Mouse (Mus musculus) stomach, postnatal 0 days (tissue): ENCODE measurements around the gene 4930556J24Rik. TPM values are rescaled to one million over a fixed set of nuclear protein-coding genes. Genes with fewer than 3 reads are reported as not detected.

ENCODE experiments used
- ATAC-seq: fragments of 200-750 bp; cut with Nextera tagmentation; 2 replicates; pipeline ENCODE4 v1.8.0; 2017; ENCODE audit not compliant: low FRiP score, low TSS enrichment
- DNase-seq: peaks from one replicate; pipeline ENCODE4 v3.0.0-alpha.2; 2016; ENCODE audit warnings: low spot score
- H3K27ac ChIP-seq: fragments of 300-500 bp; sonication (generic); replicated peaks from 2 replicates; pipeline ENCODE4 v1.5.1; 2014; ENCODE audit warnings: mild to moderate bottlenecking, control low read depth
- H3K27me3 ChIP-seq: fragments of 300-500 bp; sonication (generic); 2 replicates; pipeline ENCODE4 v1.6.1; 2014; ENCODE audit warnings: low read length; ENCODE audit not compliant: control insufficient read depth, insufficient read depth
- H3K36me3 ChIP-seq: fragments of 300-500 bp; sonication (generic); 2 replicates; pipeline ENCODE4 v1.6.1; 2014; ENCODE audit warnings: low read length, mixed read lengths; ENCODE audit not compliant: control insufficient read depth, insufficient read depth
- H3K4me1 ChIP-seq: fragments of 300-500 bp; sonication (generic); replicated peaks from 2 replicates; pipeline ENCODE4 v1.6.1; 2014; ENCODE audit warnings: antibody characterized with exemption; ENCODE audit not compliant: control insufficient read depth, insufficient read depth
- H3K4me2 ChIP-seq: fragments of 300-500 bp; sonication (generic); replicated peaks from 2 replicates; pipeline ENCODE4 v1.6.1; 2014; ENCODE audit warnings: low read depth, mild to moderate bottlenecking, control low read depth, moderate library complexity
- H3K4me3 ChIP-seq: fragments of 300-500 bp; sonication (generic); 2 replicates; pipeline ENCODE4 v1.5.1; 2014; ENCODE audit warnings: low read depth, low read length, control low read depth
- H3K9ac ChIP-seq: fragments of 300-500 bp; sonication (generic); 2 replicates; pipeline ENCODE4 v1.6.1; 2014; ENCODE audit warnings: mild to moderate bottlenecking, low read length, control low read depth, mixed read lengths
- H3K9me3 ChIP-seq: fragments of 300-500 bp; sonication (generic); 2 replicates; pipeline ENCODE4 v1.6.1; 2016; ENCODE audit warnings: low read length; ENCODE audit not compliant: control insufficient read depth
- CTCF ChIP-seq: IDR thresholded peaks from 2 replicates; pipeline ENCODE4 v1.5.1; 2016; ENCODE audit warnings: antibody characterized with exemption, low read depth, mild to moderate bottlenecking, moderate library complexity
- EP300 ChIP-seq: optimal IDR thresholded peaks from 2 replicates; pipeline ENCODE3; 2016; ENCODE audit warnings: antibody characterized with exemption
- WGBS: fragments of 180-500 bp; shearing (Covaris S2); extraction: QIAGEN DNeasy Blood & Tissue Kit; methylation state at CpG from one replicate; pipeline ENCODE4 v1.1.7; 2014; 5-methylcytosine and 5-hydroxymethylcytosine counted together
- polyA plus RNA-seq: library from polyadenylated mRNA; unstranded; fragments of >200 nt; fragmentation: Nextera tagmentation; extraction: Ambion mirVana; gene quantifications from 2 replicates; pipeline ENCODE4 v1.2.1, GENCODE M21; 2015

The 4930556J24Rik gene
- polyA plus RNA-seq, 1 experiment from 2014 or later = 0.08 TPM

- no peak overlapping the region for H3K27ac ChIP-seq
These were observed 50.7 kb downstream of the 4930556J24Rik start for GRCm38 (mm10) chr11:3925916-3926315.

GRCm38 (mm10) chr11:3922731-3923130 is 53.8 kb downstream of the 4930556J24Rik start:
- ATAC-seq (no peak), DNase-seq (no peak)
- H3K4me3 ChIP-seq = no peak overlapping the region
- no peak for TF ChIP-seq EP300
- TF ChIP-seq CTCF = no peak
- no peak overlapping the region for H3K4me2 ChIP-seq
- H3K9me3 ChIP-seq = no peaks in the 10 kb centered on the region
- H3K4me1 ChIP-seq = no peaks in the 10 kb centered on the region
- no peak overlapping the region for H3K9ac ChIP-seq
- no peak overlapping the region for H3K27ac ChIP-seq
- peaks cover 4% of the 10 kb centered on the region; the same call in 1 of the 2 replicates for H3K36me3 ChIP-seq
- WGBS = 94% methylated on average over 6 of the region's 6 CpGs
- no peaks in the 10 kb centered on the region for H3K27me3 ChIP-seq

More at GRCm38 (mm10) chr11:3925916-3926315, 50.7 kb downstream of the 4930556J24Rik start:
- Histone ChIP-seq H3K36me3 (peaks cover 4% of the 10 kb centered on the region; the same call in 1 of the 2 replicates), H3K9ac (no peak overlapping the region), H3K4me3 (no peak overlapping the region), H3K4me2 (no peak overlapping the region), H3K4me1 (no peaks in the 10 kb centered on the region), H3K27me3 (no peaks in the 10 kb centered on the region), H3K9me3 (no peaks in the 10 kb centered on the region)
- TF ChIP-seq EP300 = no peak
- DNase-seq (no peak), ATAC-seq (no peak)
- 88% methylated on average over 10 of the region's 10 CpGs for WGBS

GRCm38 (mm10) chr11:3922115-3922514 is 54.5 kb downstream of the 4930556J24Rik start:
- Histone ChIP-seq H3K27ac (no peak overlapping the region), H3K9ac (no peak overlapping the region), H3K27me3 (no peaks in the 10 kb centered on the region), H3K4me2 (no peak overlapping the region), H3K4me1 (no peaks in the 10 kb centered on the region), H3K36me3 (peaks cover 4% of the 10 kb centered on the region; the same call in 1 of the 2 replicates), H3K9me3 (no peaks in the 10 kb centered on the region), H3K4me3 (no peak overlapping the region)
- ATAC-seq = no peak
- no peak for TF ChIP-seq EP300
- 93% methylated on average over 9 of the region's 9 CpGs for WGBS
- DNase-seq = no peak

- peak; percentile 55 for DNase-seq
- H3K36me3 ChIP-seq = peaks cover 6% of the 10 kb centered on the region; the same call in 1 of the 2 replicates
- no peak overlapping the region for H3K4me2 ChIP-seq
- no peak for ATAC-seq
- H3K9ac ChIP-seq = no peak overlapping the region
- no peak overlapping the region for H3K4me3 ChIP-seq
- WGBS = 33% methylated on average over 8 of the region's 8 CpGs
- no peaks in the 10 kb centered on the region for H3K9me3 ChIP-seq
- no peaks in the 10 kb centered on the region for H3K27me3 ChIP-seq
- no peak for TF ChIP-seq EP300
- peak; percentile 83 for TF ChIP-seq CTCF
- no peaks in the 10 kb centered on the region for H3K4me1 ChIP-seq
- no peak overlapping the region for H3K27ac ChIP-seq
These were observed 55.2 kb downstream of the 4930556J24Rik start for GRCm38 (mm10) chr11:3921281-3921850.

GRCm38 (mm10) chr11:3920476-3920875 is 56.1 kb downstream of the 4930556J24Rik start:
- no peaks in the 10 kb centered on the region for H3K27me3 ChIP-seq
- WGBS = 86% methylated on average over 7 of the region's 7 CpGs
- ATAC-seq (no peak), DNase-seq (no peak)
- H3K4me3 ChIP-seq = no peak overlapping the region
- no peak overlapping the region for H3K4me2 ChIP-seq
- H3K4me1 ChIP-seq = no peaks in the 10 kb centered on the region
- H3K36me3 ChIP-seq = 0 out of 2 replicates have a peak, but pooled peaks cover 2% of the 10 kb centered on the region
- H3K9ac ChIP-seq = no peak overlapping the region
- TF ChIP-seq CTCF (no peak), EP300 (no peak)
- no peaks in the 10 kb centered on the region for H3K9me3 ChIP-seq
- no peak overlapping the region for H3K27ac ChIP-seq

- ATAC-seq (no peak), DNase-seq (no peak)
- Histone ChIP-seq H3K4me3 (no peak overlapping the region), H3K27me3 (no peaks in the 10 kb centered on the region), H3K4me2 (no peak overlapping the region), H3K9me3 (no peaks in the 10 kb centered on the region), H3K4me1 (peaks cover 5% of the 10 kb centered on the region; the same call in 1 of the 2 replicates), H3K9ac (no peak overlapping the region), H3K36me3 (0 out of 2 replicates have a peak, but pooled peaks cover 2% of the 10 kb centered on the region), H3K27ac (no peak overlapping the region)
- 59% methylated on average over 1 of the region's 1 CpGs for WGBS
- TF ChIP-seq EP300 (no peak), CTCF (peak; percentile 72)
These were observed 57.8 kb downstream of the 4930556J24Rik start for GRCm38 (mm10) chr11:3918738-3919137.
